Mouse (Mus musculus) liver, postnatal 0 days (tissue): ENCODE measurements around the gene Hist1h4m.
"Not testable (repeated sequence)": the region's sequence is repeated elsewhere in the genome, so short reads cannot be mapped to it uniquely, and the experiment has no call there.

Experiments used
- CTCF ChIP-seq: sonication (generic); IDR thresholded peaks from 2 replicates; pipeline ENCODE4 v1.5.1; 2016; ENCODE audit warnings: antibody characterized with exemption, low read depth
- EP300 ChIP-seq: IDR thresholded peaks from 2 replicates; pipeline ENCODE4 v1.6.1; 2016; ENCODE audit warnings: antibody characterized with exemption, low read depth, mild to moderate bottlenecking

DNA sequence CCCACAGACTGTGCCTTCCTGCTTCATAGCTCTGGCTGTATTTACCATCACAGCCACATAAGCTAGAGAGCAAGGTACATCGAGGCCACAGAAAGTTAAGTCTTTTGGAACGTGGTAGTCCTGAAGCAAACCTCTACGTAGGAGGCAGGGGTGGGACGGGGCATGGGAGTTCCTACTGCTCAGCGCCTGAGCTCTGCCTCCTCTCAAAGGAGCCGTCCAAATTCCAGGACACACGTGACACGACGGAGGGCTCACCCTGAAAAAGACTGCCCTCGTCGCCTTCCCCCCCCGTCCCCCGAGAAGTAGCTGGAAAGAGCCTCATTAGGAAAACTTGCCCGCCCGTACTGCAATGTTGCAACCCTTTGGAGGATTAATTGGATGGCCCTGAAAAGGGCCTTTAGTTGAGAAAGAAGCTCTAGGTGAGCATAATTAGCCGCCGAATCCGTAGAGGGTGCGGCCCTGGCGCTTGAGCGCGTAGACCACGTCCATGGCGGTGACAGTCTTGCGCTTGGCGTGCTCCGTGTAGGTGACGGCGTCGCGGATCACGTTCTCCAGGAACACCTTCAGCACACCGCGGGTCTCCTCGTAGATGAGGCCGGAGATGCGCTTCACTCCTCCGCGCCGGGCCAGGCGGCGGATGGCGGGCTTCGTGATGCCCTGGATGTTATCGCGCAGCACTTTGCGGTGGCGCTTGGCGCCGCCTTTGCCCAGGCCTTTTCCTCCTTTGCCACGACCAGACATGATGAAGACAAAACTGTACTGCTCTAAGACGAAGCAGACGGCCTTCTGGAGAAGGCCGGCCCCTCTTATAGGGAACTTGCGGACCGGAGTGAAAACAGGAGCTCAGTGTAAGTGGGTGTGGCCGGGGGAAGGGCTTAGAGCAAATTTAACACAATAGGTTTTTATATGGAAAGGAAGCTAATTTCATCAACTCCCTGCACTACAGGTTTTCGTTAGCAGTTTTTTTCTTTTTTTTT lies 20.2 kb downstream of the Hist1h4m start, which contains the start of gene Hist1h4n:
- not testable (repeated sequence) for TF ChIP-seq EP300, CTCF
